Mouse (Mus musculus) midbrain, postnatal 0 days (tissue): ENCODE data around the gene Naip6. TPM values are rescaled to one million over a fixed set of nuclear protein-coding genes. Genes with fewer than 3 reads are reported as not detected.
"Not testable (repeated sequence)": the region's sequence is repeated elsewhere in the genome, so short reads cannot be mapped to it uniquely, and the experiment has no call there.

ENCODE experiments used
- ATAC-seq: fragments of 200-750 bp; cut with Nextera tagmentation; 2 replicates; pipeline ENCODE4 v1.8.0; 2017; ENCODE audit warnings: moderate number of reproducible peaks, mild to moderate bottlenecking, moderate TSS enrichment, moderate library complexity; ENCODE audit not compliant: low FRiP score
- DNase-seq: peaks from one replicate; pipeline ENCODE4 v3.0.0-alpha.2; 2015; ENCODE audit warnings: low spot score
- H3K27ac ChIP-seq: fragments of 300-500 bp; sonication (generic); 2 replicates; pipeline ENCODE4 v1.5.1; 2014; ENCODE audit warnings: low read depth, mild to moderate bottlenecking, low read length, mixed read lengths
- H3K27me3 ChIP-seq: fragments of 300-500 bp; sonication (generic); 2 replicates; pipeline ENCODE4 v1.6.1; 2014; ENCODE audit warnings: low read length, control low read depth, mixed read lengths; ENCODE audit not compliant: insufficient read depth
- H3K36me3 ChIP-seq: fragments of 300-500 bp; sonication (generic); 2 replicates; pipeline ENCODE4 v1.6.1; 2014; ENCODE audit warnings: low read length, control low read depth, mixed read lengths; ENCODE audit not compliant: insufficient read depth
- H3K4me1 ChIP-seq: fragments of 300-500 bp; sonication (generic); 2 replicates; pipeline ENCODE4 v1.6.1; 2014; ENCODE audit warnings: mild to moderate bottlenecking, control low read depth, antibody characterized with exemption, low read length, mixed read lengths; ENCODE audit not compliant: insufficient read depth
- H3K4me2 ChIP-seq: fragments of 300-500 bp; sonication (generic); 2 replicates; pipeline ENCODE4 v1.6.1; 2014; ENCODE audit warnings: low read depth, mild to moderate bottlenecking, low read length, mixed read lengths; ENCODE audit not compliant: poor library complexity, severe bottlenecking
- H3K4me3 ChIP-seq: fragments of 300-500 bp; sonication (generic); 2 replicates; pipeline ENCODE4 v1.5.1; 2014; ENCODE audit warnings: low read depth, mild to moderate bottlenecking, low read length, moderate library complexity
- H3K9ac ChIP-seq: fragments of 300-500 bp; sonication (generic); replicated peaks from 2 replicates; pipeline ENCODE4 v1.6.1; 2014; ENCODE audit warnings: mild to moderate bottlenecking, low read length, moderate library complexity, mixed read lengths; ENCODE audit not compliant: poor library complexity, severe bottlenecking
- H3K9me3 ChIP-seq: fragments of 300-500 bp; sonication (generic); 2 replicates; pipeline ENCODE4 v1.6.1; 2016; ENCODE audit warnings: low read length, control low read depth
- CTCF ChIP-seq: IDR thresholded peaks from 2 replicates; pipeline ENCODE4 v1.5.1; 2016; ENCODE audit warnings: antibody characterized with exemption, mild to moderate bottlenecking
- WGBS: fragments of 180-500 bp; shearing (Covaris S2); extraction: QIAGEN DNeasy Blood & Tissue Kit; methylation state at CpG from one replicate; pipeline ENCODE4 v1.1.7; 2014; 5-methylcytosine and 5-hydroxymethylcytosine counted together
- polyA plus RNA-seq: library from polyadenylated mRNA; unstranded; fragments of >200 nt; fragmentation: Nextera tagmentation; extraction: Ambion mirVana; gene quantifications from 2 replicates; pipeline ENCODE4 v1.2.1, GENCODE M21; 2015
- total RNA-seq: library from RNA; depleted of rRNA; stranded (reverse); fragments of >200 nt; gene quantifications from 2 replicates; pipeline ENCODE4 v1.2.3, GENCODE M21; 2014

Gene Naip6
- total and polyA plus RNA-seq, 2 experiments from 2014 or later, result 0.10 to 0.66 TPM

DNA sequence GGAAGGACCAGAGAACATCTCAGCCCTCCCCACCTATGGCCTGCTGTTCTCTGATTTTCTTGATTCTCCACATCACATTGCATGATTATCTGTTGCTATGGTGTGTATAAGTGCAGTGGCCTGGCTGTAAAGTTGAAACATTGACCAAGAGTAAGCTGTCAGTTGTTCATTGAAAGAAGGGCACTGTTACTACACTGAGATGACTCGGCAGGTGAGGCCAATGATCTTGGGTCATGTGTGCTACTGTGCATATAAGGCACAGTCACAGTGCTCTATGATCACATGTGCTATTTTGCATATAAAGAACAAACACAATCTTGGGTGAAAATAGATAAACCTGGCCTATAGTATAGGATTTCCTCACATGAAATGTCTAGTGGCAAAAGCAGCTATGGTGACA lies 32.9 kb downstream of the Naip6 start:
- ATAC-seq, result no peak
- WGBS, result 97% methylated on average over 1 of the region's 1 CpGs

DNA sequence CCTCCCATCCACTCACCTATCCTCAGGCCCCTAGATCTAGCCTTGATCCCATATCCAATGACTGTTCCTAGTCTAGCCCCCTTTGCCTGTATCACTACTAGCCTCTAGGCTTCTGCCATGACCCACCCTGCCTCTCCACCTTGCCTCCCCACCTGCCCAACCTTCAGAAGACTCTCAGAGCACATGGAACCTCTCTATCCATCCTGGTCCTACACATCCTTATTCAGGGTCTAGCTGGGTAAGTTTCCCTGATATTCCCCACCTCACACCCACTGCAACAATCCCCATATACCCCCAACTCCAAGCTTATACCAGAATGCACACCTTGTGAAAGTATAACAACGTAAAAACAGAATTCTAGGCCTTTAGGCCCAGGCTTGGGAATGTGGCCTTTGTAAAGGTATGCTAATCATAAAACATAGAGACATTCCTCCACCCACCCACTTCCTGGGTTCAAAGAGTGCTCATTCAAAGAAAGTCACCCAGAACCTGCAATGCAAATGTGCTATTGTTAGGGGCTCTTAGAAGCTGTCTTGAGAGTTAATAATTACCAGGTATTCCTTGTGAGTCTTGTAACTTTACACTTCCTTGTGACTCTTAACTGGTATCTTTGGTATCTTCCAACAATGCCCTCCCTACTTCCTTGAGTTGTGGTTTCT lies 45.9 kb downstream of the Naip6 start:
- H3K4me3 ChIP-seq, H3K9ac ChIP-seq, ATAC-seq, H3K9me3 ChIP-seq, DNase-seq, H3K4me1 ChIP-seq, H3K27me3 ChIP-seq, H3K4me2 ChIP-seq, H3K36me3 ChIP-seq, H3K27ac ChIP-seq: not testable (repeated sequence)
- WGBS, result no CpG with 5 or more reads among the region's 1 CpGs

More for the DNA sequence above, 32.9 kb downstream of the Naip6 start:
- no peaks in the 10 kb centered on the region for H3K4me1 ChIP-seq
- TF ChIP-seq CTCF, result no peak
- H3K27ac ChIP-seq, result no peak overlapping the region
- no peak overlapping the region for H3K9ac ChIP-seq
- no peak overlapping the region for H3K4me2 ChIP-seq
- no peaks in the 10 kb centered on the region for H3K27me3 ChIP-seq
- H3K36me3 ChIP-seq, result no peaks in the 10 kb centered on the region
- H3K4me3 ChIP-seq, result no peak overlapping the region
- no peaks in the 10 kb centered on the region for H3K9me3 ChIP-seq
- no peak for DNase-seq

DNA sequence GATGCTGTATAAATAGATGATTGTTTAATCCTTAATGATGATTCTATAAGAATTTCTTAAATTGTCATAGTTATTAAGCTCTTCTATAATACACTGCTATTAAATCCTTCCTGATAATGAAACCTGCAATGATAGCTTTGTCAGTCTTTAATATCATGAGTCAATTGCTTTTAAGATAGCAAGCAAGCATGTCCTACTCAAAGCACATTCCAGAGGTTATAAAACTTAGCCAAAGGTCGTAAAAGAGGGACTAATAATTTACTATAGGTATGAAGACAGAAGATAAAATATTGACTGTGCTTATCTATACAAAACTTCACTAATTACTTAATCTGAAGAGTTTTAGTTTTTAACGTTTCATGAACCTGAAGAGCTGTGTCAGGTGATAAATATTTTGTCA lies 60.5 kb downstream of the Naip6 start:
- H3K9ac ChIP-seq, DNase-seq, H3K36me3 ChIP-seq, H3K4me1 ChIP-seq, ATAC-seq, H3K4me2 ChIP-seq, H3K27me3 ChIP-seq, H3K27ac ChIP-seq, H3K9me3 ChIP-seq, H3K4me3 ChIP-seq: not testable (repeated sequence)
- 78% methylated on average over 2 of the region's 2 CpGs for WGBS

DNA sequence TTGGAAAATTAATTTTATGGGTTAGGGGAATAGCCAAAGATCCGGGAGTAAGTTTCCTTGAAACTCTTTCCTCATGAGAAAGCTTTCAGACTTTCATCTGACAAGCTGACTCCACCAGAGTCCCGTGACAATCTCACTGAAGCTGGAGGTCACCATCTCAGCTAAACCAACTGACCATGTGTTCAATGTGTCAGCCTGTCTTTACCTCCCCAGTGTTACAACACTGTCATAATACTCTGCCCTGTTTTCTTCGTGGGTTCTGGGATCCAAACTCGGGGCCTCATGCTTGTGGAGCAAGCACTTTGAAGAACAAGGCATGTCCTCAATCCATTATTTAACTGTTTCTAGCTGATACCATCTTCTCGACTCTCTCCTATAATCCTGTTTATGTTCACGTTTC lies 61.5 kb downstream of the Naip6 start:
- not testable (repeated sequence) for DNase-seq, H3K36me3 ChIP-seq, H3K9me3 ChIP-seq, H3K9ac ChIP-seq, H3K4me2 ChIP-seq, H3K4me3 ChIP-seq, H3K4me1 ChIP-seq, ATAC-seq, H3K27me3 ChIP-seq, H3K27ac ChIP-seq
- 88% methylated on average over 5 of the region's 6 CpGs for WGBS

DNA sequence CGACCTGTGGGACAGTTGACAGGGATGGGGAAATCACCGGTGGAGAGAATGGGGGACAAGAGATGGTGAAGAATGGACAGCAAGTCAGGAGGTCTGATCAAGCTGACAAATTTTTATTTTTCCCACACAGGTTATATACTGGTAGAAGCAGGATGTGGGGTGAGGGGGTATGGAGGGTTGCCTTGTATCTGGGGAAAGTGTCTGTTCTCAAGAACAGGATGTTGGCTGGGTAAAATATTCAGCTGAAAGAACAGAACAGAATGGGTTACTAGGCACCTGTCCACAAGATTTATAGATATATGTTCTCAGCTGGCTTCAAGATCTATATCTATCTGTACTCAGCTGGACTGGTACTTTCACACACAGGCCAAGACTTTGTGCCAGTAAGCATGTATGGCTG lies 65.6 kb downstream of the Naip6 start:
- H3K9ac ChIP-seq, DNase-seq, H3K4me1 ChIP-seq, H3K9me3 ChIP-seq, ATAC-seq, H3K27ac ChIP-seq, H3K4me3 ChIP-seq, H3K27me3 ChIP-seq, H3K36me3 ChIP-seq, H3K4me2 ChIP-seq: not testable (repeated sequence)
- 95% methylated on average over 2 of the region's 2 CpGs for WGBS

DNA sequence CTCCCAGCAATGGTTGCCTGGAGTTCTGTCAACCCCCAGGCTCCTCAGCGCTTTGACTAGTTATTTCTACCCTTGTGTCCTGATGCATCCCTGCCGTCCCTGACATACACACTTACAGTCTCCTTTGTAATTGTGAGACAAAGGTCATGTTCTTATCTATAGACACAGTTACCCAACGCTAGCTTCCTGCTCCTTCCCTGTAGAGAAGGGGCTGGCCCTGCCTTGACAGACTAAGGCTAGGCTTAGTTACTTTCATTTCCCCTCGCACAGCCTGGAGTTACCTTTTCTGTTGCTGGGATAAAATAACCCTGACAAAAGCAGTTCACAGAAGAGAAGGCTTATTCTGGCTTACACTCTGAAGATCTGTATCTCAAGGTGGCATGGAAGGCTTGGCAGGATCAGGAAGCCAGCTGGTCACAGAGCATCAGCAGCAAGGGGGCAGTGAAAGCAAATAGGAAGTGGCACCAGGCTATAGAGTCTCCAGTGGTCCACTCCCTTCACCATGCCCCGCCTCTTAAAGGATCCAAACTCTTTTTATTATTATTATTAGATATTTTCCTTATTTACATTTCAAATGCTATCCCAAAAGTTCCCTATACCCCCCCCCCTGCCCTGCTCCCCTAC lies 70.5 kb downstream of the Naip6 start:
- H3K4me2 ChIP-seq, H3K27ac ChIP-seq, H3K36me3 ChIP-seq, H3K9me3 ChIP-seq, H3K27me3 ChIP-seq, H3K4me1 ChIP-seq, H3K4me3 ChIP-seq, DNase-seq, ATAC-seq, H3K9ac ChIP-seq: not testable (repeated sequence)
- WGBS, result 81% methylated on average over 5 of the region's 5 CpGs

DNA sequence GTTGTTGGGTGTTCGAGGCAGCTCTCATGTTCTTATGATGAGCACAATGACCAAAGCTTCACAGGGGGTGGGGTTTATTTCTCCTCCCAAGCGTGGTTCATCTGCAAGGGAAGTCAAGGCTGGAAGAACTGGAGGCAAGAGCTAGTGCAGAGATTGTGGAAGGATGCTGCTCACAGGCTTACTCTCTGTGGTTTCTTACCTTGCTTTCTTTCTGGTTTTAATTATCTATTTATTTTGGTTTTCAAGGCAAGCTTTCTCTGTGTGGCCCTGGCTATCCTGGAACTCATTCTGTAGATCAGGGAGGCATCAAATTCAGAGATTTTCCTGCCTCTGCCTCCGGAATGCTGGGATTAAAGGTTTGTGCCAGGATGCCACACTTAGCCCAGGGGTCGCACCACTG lies 71.3 kb downstream of the Naip6 start, which contains the start of gene Naip5:
Gene Naip5 (minus strand): TSS at position 101 of the 400 bp plus-strand sequence.
- not testable (repeated sequence) for H3K27ac ChIP-seq, H3K4me1 ChIP-seq, H3K4me2 ChIP-seq, H3K4me3 ChIP-seq, H3K9ac ChIP-seq, H3K27me3 ChIP-seq, H3K36me3 ChIP-seq, DNase-seq, ATAC-seq, H3K9me3 ChIP-seq
- WGBS, result 84% methylated on average over 4 of the region's 4 CpGs
